Mouse (Mus musculus) megakaryocyte progenitor cell, adult 5-6 weeks (primary cell): ENCODE results near the gene Mettl5. TPM values are rescaled to one million over a fixed set of nuclear protein-coding genes. Genes with fewer than 3 reads are reported as not detected.
"Not testable (repeated sequence)": the region's sequence is repeated elsewhere in the genome, so short reads cannot be mapped to it uniquely, and the experiment has no call there.

Experiments
- ATAC-seq: replicated peaks from 2 replicates; pipeline ENCODE4 v1.8.0; 2016; ENCODE audit warnings: mild to moderate bottlenecking, moderate TSS enrichment, inconsistent platforms; ENCODE audit not compliant: poor library complexity
- total RNA-seq, 2 experiments: library from RNA; stranded (forward) in 1 of 2; stranded (reverse) in 1 of 2; fragments of 157-497, 149-512 nt in 1 of 2; fragments of 200-1000 nt in 1 of 2; gene quantifications; 2 replicates each; pipeline versions ENCODE4 v1.2.3 to v1.2.4; 2015 to 2017

The Mettl5 gene
- total RNA-seq (2015) (41.4 and 42.9 TPM in 2 replicates), total RNA-seq (2017) (35.3 and 44.0 TPM in 2 replicates)

DNA sequence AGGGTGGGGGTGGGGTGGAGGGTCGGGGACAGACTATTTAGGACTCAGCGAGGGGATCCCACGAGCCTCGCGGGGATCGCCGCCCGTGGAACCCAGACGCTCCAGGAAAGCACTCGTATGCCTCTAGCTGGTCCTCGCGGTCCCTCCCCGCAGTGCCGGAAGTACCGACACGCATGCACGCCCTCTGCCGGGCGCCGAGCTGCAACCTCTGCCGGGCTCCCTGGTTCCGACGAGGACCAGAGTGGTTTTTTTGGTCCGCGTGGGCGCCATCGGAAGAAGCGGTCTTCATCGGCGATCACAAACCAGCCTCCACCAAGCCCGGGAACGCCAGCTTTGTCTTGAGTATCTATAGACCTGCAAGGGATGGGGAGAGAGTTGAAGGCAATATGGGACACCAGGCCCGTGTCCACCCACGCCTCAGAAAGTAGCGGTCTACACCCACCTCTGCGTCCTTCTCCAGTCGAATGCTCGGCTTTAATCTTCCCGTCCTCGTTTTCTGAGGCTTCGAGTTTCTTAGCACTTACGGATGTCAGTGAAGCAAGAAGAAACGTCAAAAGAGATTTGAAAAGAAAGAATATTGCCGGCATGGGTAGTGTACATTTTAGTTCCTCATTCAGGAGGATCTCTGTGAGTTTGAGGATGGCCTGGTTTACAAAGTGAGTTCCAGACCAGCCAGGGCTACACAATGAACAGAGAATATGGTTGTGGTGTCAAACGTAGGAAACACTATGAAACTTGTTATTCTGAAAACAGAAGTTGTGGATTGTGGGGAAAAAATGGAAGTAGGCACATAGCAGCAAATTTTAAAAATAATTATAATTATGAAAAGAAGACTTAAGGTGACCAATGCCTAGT, at the start of gene Mettl5:
Gene Mettl5, minus strand, starts transcription at position 165 of the 855 bp plus-strand sequence.
- peak; percentile 98 for ATAC-seq

DNA sequence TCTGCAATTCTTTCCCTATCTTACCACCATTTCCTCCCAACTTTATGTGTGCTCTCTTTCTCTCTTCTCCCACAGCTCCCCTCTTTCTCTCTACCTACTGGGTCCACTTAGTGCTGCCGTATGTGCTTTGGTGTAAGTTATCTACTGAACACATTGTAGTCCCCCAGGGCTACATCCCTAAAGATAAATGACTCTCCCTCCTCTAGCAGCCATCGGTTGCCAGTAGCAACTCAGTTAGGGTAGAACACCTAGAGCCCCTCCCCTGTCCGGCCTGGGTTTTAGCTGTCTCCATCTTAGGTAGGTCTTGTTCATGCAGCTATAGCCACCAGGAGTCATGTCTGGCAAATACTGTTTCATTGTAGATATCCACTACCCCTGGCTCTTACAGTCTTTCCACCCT, 39.5 kb upstream of the Mettl5 start:
- ATAC-seq = peak; percentile 85

DNA sequence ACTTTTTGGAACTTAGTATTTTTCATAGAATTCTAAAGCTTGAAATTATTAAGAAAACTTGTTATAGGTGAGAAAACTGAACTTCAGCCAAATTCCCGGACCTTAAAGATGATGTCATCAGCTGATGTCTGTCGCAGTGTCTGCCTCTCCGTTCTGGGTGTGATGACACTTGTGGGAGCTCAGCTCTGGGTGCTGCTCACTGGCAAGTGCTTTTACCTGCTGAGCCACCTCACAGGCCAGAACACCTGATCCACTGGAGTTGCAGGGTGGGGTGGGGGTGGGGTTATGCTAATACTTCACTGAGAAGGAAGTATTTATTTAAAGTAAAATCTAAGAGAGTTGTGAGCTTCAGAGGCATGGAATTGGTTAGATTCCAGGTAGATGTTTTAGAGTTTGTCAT, 31.9 kb upstream of the Mettl5 start:
- ATAC-seq = no peak

DNA sequence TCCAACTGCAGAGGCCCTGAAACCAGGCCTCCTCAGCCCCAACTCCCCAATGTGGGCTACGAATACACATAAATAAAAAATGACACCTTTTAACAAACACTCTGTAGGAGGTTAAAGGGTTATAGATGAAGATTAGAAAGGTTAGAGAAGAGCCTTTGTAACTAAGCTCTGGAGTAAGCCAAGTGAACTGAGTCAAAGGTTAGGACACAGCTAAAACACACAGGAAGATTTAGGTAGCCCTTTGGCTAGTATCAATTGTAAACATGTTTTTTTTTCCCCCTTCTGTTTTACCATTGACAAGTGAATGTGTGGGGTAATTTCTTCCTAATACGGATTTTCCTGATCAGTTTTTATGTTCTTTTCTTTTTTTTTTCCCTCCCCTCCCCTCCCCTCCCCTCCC, 27.4 kb upstream of the Mettl5 start:
- ATAC-seq = no peak

DNA sequence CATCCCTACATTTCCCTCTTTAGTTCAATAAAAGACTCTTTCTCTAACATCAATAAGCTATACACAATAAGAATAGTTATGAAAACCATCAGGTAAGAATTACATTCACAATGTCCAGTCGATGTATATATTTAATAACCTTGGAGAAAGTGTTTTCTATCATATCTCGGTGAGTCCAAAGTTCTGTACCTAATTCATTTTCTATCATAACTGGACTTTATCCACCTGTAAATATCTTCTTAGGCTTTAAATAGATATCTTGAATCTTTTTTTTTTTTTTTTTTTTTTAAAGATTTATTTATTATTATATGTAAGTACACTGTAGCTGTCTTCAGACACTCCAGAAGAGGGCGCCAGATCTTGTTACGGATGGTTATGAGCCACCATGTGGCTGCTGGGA, 22.0 kb upstream of the Mettl5 start:
- ATAC-seq = not testable (repeated sequence)

DNA sequence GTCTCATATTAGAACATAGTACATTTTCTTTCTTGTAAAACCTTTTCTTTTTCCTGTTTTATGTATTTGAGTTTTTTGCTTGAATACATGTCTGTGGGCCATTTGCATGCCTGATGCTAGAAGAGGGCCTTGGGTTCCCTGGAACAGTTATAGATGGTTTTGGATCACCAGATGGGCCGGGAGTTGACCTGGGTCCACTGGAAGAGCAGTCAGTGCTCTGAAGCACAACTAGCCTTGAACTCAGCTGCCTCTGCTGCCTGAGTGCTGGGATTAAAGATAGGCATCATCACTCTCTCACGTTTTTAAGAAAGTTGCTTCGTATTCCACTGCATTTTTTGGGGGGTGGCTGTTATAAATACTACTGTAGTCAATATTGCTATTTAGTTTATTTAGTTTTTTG, 18.1 kb upstream of the Mettl5 start:
- ATAC-seq = no peak

DNA sequence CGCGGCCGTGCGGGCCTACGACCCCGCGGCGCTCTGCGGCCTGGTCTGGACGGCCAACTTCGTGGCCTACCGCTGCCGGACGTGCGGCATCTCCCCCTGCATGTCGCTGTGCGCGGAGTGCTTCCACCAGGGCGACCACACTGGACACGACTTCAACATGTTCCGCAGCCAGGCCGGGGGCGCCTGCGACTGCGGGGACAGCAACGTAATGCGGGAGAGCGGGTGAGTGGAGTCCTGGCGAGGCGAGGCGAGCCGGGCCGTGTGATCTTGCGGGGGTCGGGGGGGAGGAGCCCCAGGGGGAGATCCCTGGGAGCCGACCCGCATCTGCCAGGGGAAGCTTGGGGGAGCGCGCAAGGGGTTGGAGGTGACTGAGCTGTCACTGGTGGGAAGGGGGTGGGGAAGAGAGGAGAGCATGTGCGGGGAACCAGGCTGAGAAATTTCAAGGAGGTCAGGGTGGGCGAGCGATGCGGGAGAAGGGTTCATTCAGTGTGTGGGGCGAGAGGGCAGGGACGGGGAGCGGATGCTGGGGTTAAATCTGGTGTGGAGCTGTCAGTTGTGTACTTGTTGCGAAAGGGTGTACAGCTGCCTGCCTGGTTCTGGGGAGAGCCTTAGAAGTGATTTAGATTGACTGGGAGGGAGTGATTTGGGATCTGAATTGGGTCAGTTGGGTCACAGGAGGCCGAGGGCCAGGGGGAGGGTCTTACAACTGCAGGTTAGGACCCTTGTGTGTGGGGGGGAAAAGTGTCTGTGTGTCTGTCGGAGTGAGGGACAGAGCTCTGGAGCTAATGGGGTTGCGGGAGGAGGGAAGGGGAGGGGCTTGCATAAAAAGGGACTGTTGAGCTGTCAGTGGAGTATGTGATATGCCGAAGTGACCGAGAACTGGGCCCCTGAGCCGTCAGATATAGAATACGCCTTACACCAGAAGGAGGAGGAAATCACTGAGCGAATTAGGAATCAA, 12.5 kb upstream of the Mettl5 start:
- peak; percentile 75 for ATAC-seq

DNA sequence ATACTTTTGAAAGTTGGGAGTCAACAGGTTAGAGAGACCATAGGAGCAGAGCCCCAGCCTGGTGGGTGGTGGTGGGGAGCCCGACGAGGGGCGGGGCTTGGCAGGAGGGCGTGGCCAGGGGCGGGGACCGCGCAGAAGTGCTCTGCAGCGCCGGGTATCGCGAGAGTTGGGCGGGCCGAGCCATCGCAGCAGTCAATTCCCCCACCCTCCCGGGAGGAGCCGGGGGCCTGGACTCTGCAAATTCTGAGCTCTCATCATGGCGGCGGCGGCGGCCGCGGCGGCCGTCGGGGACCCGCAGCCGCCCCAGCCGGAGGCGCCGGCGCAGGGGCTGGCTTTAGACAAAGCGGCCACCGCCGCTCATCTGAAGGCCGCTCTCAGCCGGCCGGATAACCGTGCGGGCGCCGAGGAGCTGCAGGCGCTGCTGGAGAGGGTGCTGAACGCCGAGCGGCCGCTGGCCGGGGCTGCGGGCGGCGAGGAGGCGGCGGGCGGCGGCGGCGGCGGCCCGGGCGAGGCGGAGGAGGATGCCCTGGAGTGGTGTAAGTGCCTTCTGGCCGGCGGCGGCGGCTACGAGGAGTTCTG, 11.7 kb upstream of the Mettl5 start, which contains the start of gene Ubr3:
Gene Ubr3, plus strand, starts transcription at position 208 of the 579 bp plus-strand sequence.
- peak; percentile 90 for ATAC-seq

DNA sequence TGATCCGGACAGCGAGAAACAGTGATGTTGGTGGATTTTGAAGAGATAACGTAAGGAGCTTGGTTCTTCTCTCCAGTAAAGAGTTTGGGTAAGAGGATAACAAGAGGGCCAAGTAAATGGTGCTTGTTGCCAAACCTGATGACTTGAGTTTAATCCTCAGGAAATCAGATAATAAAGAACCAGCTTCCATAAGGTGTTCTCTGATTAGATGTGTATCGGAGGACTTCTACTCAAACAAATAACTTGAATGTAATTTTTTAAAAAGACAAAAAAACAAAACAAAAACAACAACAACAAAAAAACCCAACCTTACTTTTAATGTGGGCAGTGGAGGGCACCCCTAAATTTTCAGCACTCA, 10.8 kb upstream of the Mettl5 start:
- 0 out of 2 replicates have a peak, but pooled peaks have one; percentile 6 for ATAC-seq

DNA sequence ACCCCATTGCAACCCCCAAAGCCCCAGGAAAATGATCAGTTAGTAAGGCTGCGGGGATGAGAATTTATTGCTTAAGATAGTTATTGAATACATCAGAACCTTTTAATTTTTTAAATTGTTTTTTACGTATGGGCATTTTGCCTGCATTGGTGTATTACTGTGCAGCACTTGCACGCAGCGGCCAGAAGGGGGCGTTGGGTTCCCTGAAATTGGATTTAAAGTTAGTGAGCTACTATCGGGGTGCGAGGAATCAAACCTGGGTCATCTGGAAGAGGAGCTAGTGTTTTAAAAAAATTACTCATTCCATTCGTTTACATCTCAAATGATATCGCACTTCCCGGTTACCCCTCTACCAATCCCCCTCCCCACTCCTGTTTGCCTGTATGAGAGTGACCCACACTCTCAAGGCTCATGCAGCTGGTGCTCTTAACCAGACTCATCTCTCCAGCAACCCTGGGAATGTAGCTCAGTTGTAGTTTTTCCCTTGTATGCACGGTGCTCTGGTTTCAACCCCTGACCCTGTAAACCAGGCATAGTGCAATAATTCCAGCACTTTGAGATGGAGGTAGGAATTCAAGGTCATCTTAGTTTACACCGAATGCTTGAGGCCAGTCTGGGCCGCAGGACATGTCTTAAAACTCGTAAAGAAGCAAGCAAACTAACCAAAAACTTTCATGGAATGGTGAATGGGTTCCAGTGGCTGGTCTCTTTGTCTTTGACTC, 10.2 kb upstream of the Mettl5 start:
- no peak for ATAC-seq

DNA sequence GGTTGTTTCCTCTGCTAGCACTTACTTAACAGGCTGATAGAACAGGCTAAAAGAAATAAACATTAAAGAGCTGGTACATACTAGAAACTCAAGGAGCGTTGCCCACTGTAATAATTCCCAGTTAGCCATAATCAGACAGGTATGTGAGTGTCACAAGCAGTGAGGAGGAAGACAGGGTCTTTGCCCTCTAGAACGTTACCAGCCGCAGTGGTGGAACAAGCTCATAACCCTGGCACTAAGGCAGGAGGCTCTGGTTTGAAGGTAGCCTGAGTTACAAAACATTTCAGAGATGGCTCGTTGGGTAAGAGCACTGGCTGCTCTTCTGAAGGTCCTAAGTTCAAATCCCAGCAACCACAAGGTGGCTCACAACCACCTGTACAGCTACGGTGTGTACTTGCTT, 8.5 kb upstream of the Mettl5 start:
- ATAC-seq = no peak

DNA sequence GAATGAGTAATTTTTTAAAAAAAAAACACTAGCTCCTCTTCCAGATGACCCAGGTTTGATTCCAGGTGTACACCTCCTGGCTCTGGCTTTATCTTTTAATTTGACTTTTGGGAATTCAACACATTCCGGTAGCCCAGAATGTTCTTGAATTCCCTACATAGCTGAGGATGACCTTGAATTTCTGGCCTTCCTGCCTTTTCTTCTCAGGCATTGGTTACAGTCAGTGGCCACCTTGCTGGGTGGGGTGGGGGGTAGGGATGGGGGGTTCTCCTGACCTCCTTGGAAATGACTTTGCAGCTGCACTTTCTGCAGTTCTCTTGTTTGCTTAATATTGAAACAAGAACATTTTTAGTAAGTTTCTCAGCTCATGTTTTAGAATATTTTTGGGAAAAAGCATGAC, 7.7 kb upstream of the Mettl5 start:
- no peak for ATAC-seq

DNA sequence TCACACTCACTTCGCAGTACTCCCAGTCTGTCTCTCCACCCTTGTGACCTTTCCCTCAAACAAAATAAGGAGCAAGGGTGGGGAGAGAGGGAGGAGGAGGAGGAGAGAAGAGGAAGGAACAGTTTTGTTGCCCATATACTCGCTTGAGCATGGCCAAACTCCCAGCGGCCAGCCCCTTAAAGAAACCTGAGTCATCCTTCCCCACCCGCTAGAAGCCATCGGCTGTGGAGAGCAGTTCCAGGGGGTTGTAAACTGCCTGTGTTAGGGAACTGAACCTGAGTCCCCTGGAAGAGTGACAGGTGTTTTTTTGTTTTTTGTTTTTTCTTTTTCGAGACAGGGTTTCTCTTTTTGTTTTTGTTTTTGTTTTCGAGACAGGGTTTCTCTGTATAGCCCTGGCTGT, 5.4 kb upstream of the Mettl5 start:
- peak; percentile 75 for ATAC-seq

DNA sequence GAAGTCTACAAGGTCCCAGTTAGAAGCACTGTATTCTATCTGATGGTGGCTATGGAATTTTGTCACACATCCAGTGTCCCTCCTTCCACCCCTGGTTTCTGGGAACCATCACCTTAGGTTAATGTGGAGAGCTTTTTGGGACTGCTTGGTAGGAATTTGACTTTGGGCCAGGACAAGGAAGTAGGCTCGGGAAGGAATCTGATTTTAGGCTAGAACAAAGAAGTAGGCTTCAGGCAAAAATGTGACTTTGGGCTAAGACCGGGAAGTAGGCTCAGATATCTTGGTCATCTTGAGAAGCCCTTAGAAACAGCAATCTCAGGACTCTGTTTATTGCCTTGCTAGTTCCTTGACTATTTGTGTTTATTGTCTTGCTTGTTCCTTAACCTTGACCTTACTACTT, 3.5 kb upstream of the Mettl5 start:
- ATAC-seq = no peak

DNA sequence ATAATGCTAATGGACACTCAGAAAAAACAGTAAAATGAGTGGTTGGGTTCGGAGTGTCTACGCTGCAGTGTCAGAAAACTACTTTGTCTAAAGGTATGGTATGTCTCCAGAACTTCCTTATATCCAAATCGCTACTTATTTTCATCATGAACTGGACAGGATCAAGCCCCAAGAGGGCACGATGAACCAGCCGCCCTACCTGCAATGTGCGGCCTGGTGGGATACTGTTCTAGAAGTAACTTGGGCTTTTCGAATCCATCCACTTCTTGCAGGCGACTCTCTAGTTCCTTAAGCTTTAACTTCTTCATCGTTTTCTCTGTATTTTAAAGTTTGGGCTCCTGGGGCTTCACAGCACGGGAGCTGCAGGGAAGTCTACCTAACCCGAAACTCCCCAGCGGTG, 365 bp downstream of the Mettl5 start:
- ATAC-seq = 0 out of 2 replicates have a peak, but pooled peaks have one; percentile 7

DNA sequence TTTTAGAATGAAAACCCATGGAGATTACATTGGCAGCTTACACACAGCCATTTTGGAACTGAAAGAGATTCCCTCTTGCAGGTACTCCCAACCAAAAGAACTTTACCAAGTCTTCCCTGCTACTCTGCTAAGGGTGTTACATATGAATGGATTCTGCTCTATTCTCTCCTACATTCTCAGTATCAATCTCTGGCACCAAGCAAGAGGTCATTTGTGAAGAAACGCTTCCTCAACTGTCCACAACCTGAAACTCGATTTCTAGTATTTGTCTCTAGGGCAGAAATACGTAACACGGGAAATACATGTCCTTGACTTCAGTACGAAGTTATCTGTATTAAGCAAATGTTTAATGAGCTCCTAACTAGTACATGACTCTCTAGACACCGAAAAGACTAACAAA, 834 bp downstream of the Mettl5 start:
- no peak for ATAC-seq

DNA sequence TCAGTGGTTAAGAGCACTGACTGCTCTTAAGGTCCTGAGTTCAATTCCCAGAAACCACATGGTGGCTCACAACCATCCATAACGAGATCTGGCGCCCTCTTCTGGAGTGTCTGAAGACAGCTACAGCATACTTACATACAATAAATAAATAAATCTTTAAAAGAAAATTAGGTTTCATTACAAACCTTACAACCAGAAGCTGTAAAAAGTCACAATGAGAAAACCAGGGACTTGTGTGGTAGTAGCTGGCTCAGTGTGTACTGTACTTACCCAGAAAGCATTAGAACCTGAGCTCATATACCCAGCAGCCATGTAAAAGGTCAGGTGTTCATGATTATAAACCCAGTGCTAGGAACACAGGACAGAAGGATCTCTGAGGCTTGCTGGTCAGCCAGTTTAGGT, 1.4 kb downstream of the Mettl5 start:
- no peak for ATAC-seq

DNA sequence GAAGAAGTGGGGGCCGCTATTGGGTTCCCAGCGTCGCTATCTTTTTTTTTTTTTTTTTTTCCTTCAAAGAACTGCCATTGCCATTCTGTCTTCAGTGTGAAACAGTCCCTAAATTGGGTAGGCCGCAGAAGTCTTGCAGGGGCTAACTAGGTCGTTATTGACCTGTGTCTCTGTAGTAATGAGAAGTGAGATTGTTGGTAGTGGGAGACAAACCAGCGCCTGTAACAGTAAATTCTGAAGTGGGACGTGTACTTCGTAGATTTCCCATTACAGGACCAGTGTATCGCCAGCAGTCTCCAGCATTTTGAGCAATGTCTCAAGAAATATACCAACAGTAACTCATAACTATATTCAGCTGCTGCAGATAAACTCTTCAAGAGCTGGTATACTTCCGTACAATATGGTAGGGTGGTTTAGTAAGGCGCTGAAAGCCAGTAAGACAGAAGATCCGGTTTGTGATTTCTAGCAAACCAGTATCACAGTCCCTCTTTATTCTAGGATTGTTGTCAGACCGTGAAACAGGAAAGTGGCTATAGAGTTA, 23.2 kb downstream of the Mettl5 start:
- no peak for ATAC-seq

DNA sequence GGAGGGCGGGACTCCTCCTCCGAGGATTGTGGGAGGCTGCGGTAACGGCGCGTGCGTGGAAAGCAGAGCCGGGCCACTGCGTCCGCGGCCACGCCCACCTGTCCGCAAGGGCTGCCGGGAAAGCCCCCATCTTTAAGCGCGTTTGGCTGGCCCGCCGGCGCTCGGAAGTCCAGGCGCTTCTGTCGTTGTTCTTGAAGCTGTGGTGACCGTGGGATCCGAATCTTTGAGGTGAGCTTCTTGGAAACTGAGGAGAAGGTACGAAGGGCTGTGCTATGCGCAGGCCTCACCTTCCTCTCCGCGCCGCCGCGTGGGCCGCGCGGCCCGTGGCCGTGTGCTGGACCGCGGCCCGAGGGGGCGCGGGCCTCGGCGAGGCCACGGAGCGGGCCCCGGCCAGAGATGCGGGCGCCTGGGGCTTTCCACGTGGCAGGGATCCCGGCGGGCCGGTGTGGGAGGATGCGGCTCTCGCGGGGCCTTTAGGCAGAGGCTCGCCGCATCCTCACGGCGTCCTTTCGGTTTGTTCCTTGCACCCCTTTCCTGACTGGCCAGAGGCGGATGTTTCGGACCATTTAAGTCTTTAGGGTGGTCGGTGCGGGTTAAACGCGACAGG, 23.8 kb downstream of the Mettl5 start, which contains the start of gene Ssb:
Gene Ssb, plus strand, starts transcription at position 78 of the 607 bp plus-strand sequence.
- ATAC-seq = peak; percentile 92

DNA sequence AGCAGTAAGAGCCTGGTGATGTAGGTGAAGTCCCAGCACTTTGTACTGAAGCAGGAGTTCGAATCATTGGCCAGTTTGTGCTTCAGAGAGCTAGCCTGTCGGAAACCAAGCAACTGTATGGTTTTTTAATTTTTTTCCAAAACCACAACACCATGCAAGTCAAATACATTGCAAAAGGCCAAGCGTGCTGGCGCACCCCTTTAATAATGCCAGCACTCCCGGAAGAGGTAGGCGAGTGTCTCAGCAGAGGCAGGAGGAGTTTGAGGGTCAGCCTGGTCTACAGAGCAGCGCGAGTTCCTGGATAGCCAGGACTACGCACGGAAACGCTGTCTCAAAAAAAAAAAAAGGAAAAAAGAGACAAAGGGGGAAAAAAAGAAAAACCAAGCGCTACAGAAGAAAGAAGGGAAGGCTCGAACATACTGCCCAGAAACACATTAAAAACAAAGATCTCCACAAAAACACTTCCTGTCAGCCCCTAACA, 24.4 kb downstream of the Mettl5 start:
- ATAC-seq = peak; percentile 70
